Comparison of ENCODE assay signal across 8 mouse cellular contexts in the genomic region with DNA sequence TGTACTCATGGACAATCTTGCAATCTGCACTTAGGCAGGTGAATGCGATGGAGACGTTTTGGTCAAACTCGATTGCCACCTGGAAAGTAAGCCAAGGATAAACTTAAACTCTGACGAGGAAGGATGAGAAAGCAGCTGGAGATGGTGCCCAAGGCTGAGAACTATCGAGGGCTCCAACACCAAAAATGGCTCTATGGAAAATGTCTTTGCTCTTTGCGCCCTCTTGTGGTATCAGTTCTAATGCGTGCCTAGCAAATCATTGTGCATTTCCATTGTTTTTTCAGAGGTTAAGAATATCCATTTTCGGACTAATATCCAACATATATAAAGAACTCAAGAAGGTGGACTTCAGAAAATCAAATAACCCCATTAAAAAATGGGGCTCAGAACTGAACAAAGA. TPM values are rescaled to one million over a fixed set of nuclear protein-coding genes. Genes with fewer than 3 reads are reported as not detected.
DNase-seq lines count a peak whose midpoint lies in the region; TF ChIP-seq lines count a peak whose summit lies in the region.
"Had no signal": no experiment of that assay in that cellular context is flagged by ENCODE, and none has a peak within 500 bp of the region (broad histone marks: within the 10 kb centered on the region; RNA-seq: fewer than 3 reads in every experiment).

No protein-coding gene starts in this region.

- no peak overlapping the region for H3K27ac ChIP-seq in kidney, adult 2 months (ENCODE audit: insufficient read depth, low read depth, low read length)

- peak; percentile 56 for DNase-seq in kidney, adult 2 months
- DNase-seq in kidney, adult 11 months, result no peak
- peak; percentile 22 to 26 for DNase-seq in B cell, adult 2 months
- DNase-seq in ES-CJ7 (ENCODE audit: low read depth, low spot score), result peak; percentile 62
- peak; percentile 43 to 64 for DNase-seq in cerebellum, postnatal 25 days
- peak; percentile 23 for DNase-seq in left cerebral cortex, postnatal 4 days
- DNase-seq in spleen, adult 12 weeks (ENCODE audit: low spot score), result no peak

- 0 out of 2 replicates have a peak, but pooled peaks cover 3% of the 10 kb centered on the region for H3K4me1 ChIP-seq in kidney, adult 2 months (ENCODE audit: control insufficient read depth, insufficient read depth, low read length)

- no peak for TF ChIP-seq POLR2A in kidney, adult 2 months (IDR thresholded peaks at IDR 0.05; ENCODE audit: low read depth, low read length)

- no peaks in the 10 kb centered on the region for H3K27me3 ChIP-seq in kidney, adult 2 months (replicated peaks; ENCODE audit: control insufficient read depth, insufficient read depth, low read length)

- WGBS in kidney, adult 2 months, result 32% methylated on average over 8 of the region's 8 CpGs

- no peak overlapping the region for H3K4me3 ChIP-seq in kidney, adult 2 months (ENCODE audit: insufficient read depth, low read depth, low read length)

- intact Hi-C loops in left cerebral cortex, postnatal 4 days (cut with DNase I), result loop anchor here (10.0 kb wide), 1 partner anchor 392 kb away; no protein-coding TSS in a partner anchor

- TF ChIP-seq CTCF in kidney, adult 2 months (conservative IDR thresholded peaks at IDR 0.05; ENCODE audit: insufficient read depth, insufficient read length, low read depth, low read length), result peak; percentile 51

- H3K36me3 ChIP-seq in kidney, adult 2 months (ENCODE audit: control insufficient read depth, insufficient read depth, low read length), result no peaks in the 10 kb centered on the region; the same call in 1 of the 2 replicates

RNA-seq across cellular contexts. Expression of a gene that starts 26.1 kb away (rescaled TPM):
- polyA plus RNA-seq in kidney, adult 2 months (2012; rRNA removed), result 0.79 and 0.86 TPM in 2 replicates
- total RNA-seq in left cerebral cortex, postnatal 4 days (2021), result under 1 TPM; 0.22 to 0.36 TPM

RNA-seq across cellular contexts. Expression of a gene that starts 38.9 kb away (rescaled TPM):
- 13.7 and 17.6 TPM in 2 replicates for polyA plus RNA-seq in kidney, adult 2 months (2012; rRNA removed)
- not detected for total RNA-seq in left cerebral cortex, postnatal 4 days (2021)
- polyA plus RNA-seq: frontal cortex, adult 2 months had no signal

Comparison
In these comparisons a context has a peak if more than half of its experiments do, and no peak if none do; other contexts are left out.
1. DNase-seq: peak in kidney, adult 2 months (single experiment), B cell, adult 2 months (2 of 2), ES-CJ7 (single experiment), cerebellum, postnatal 25 days (2 of 2) and left cerebral cortex, postnatal 4 days (single experiment); none in kidney, adult 11 months (single experiment) and spleen, adult 12 weeks (single experiment).